Mouse (Mus musculus) stomach, postnatal 0 days (tissue): ENCODE measurements around the gene Siglec1.

Experiments
- CTCF ChIP-seq: IDR thresholded peaks from 2 replicates; pipeline ENCODE4 v1.5.1; 2016; ENCODE audit warnings: antibody characterized with exemption, low read depth, mild to moderate bottlenecking, moderate library complexity
- EP300 ChIP-seq: optimal IDR thresholded peaks from 2 replicates; pipeline ENCODE3; 2016; ENCODE audit warnings: antibody characterized with exemption

GRCm38 (mm10) chr2:131135521-131136139, 49.1 kb upstream of the Siglec1 start:
- no peak for TF ChIP-seq EP300
- no peak for TF ChIP-seq CTCF
